Mouse (Mus musculus) lung, postnatal 0 days (tissue): Measurements from ENCODE around the gene Mc3r. TPM values are rescaled to one million over a fixed set of nuclear protein-coding genes. Genes with fewer than 3 reads are reported as not detected.

Source experiments
- ATAC-seq: fragments of 200-750 bp; cut with Nextera tagmentation; 2 replicates; pipeline ENCODE4 v1.8.0; 2017; ENCODE audit warnings: moderate library complexity
- DNase-seq: peaks from one replicate; pipeline ENCODE4 v3.0.0-alpha.2; 2016; ENCODE audit warnings: low spot score
- H3K27ac ChIP-seq: fragments of 300-500 bp; sonication (generic); 2 replicates; pipeline ENCODE4 v1.5.1; 2014; ENCODE audit warnings: antibody characterized with exemption, mild to moderate bottlenecking, low read length, mixed read lengths
- H3K27me3 ChIP-seq: fragments of 300-500 bp; sonication (generic); replicated peaks from 2 replicates; pipeline ENCODE4 v1.6.1; 2014; ENCODE audit warnings: low read length, mixed read lengths; ENCODE audit not compliant: insufficient read depth
- H3K36me3 ChIP-seq: fragments of 300-500 bp; sonication (generic); 2 replicates; pipeline ENCODE4 v1.6.1; 2014; ENCODE audit warnings: low read length, mixed read lengths; ENCODE audit not compliant: insufficient read depth
- H3K4me1 ChIP-seq: fragments of 300-500 bp; sonication (generic); 2 replicates; pipeline ENCODE4 v1.6.1; 2014; ENCODE audit warnings: antibody characterized with exemption, low read depth, low read length, mixed read lengths; ENCODE audit not compliant: insufficient read depth
- H3K4me2 ChIP-seq: fragments of 300-500 bp; sonication (generic); replicated peaks from 2 replicates; pipeline ENCODE4 v1.6.1; 2014; ENCODE audit warnings: low read depth, mild to moderate bottlenecking, low read length, moderate library complexity, mixed read lengths
- H3K4me3 ChIP-seq: fragments of 300-500 bp; sonication (generic); 2 replicates; pipeline ENCODE4 v1.5.1; 2014; ENCODE audit warnings: low read depth, low read length
- H3K9ac ChIP-seq: fragments of 300-500 bp; sonication (generic); replicated peaks from 2 replicates; pipeline ENCODE4 v1.6.1; 2014; ENCODE audit warnings: low read depth, mild to moderate bottlenecking
- H3K9me3 ChIP-seq: fragments of 300-500 bp; sonication (generic); 2 replicates; pipeline ENCODE4 v1.6.1; 2016; ENCODE audit warnings: low read length, mixed read lengths
- CTCF ChIP-seq: IDR thresholded peaks from 2 replicates; pipeline ENCODE4 v1.5.1; 2016; ENCODE audit warnings: antibody characterized with exemption, mild to moderate bottlenecking
- EP300 ChIP-seq: IDR thresholded peaks from 2 replicates; pipeline ENCODE4 v1.6.1; 2016; ENCODE audit warnings: antibody characterized with exemption, mild to moderate bottlenecking, control low read depth
- WGBS: fragments of 180-500 bp; shearing (Covaris S2); extraction: QIAGEN DNeasy Blood & Tissue Kit; methylation state at CpG from one replicate; pipeline ENCODE4 v1.1.7; 2014; 5-methylcytosine and 5-hydroxymethylcytosine counted together
- polyA plus RNA-seq: library from polyadenylated mRNA; unstranded; fragments of >200 nt; fragmentation: Nextera tagmentation; extraction: Ambion mirVana; gene quantifications from 2 replicates; pipeline ENCODE4 v1.2.1, GENCODE M21; 2015

Mc3r gene
- polyA plus RNA-seq, 1 experiment from 2014 or later = not detected

DNA sequence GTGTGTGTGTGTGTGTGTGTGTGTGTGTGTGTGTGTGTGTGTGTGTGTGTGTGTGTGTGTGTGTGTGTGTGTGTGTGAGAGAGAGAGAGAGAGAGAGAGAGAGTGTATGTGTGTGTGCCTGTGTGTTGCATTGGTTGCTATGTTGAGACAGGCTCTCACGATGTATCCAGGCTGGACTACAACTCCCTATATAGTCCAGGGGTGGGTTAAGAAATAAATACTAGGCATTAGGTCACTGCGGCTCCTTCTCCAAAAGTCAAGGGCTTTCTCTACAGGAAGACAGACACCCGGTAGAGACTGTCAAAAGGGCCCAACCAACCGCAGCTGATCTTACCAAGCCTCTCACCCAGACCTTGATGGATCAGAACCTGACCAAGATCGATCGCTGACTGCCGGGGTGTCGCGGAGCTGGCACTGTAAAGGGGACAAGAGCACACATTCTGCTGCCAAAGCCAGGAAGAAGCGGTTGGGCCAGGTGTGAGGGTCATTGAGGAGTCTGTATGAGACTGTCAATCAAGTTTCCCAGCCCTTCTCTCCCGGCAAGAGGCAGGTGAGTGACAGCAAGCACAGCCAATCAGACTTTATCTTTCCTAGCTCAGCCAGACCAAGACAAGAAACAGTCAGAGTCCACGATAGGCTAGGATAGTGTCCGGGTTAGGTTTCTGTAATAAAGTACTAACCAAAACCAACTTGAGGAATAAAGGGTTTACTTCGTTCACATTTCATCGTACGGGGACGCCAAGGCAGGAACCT, 32.0 kb upstream of the Mc3r start:
- WGBS = 54% methylated on average over 17 of the region's 17 CpGs
- H3K4me3 ChIP-seq = no peak overlapping the region
- no peak for TF ChIP-seq CTCF
- TF ChIP-seq EP300 = no peak
- DNase-seq = peak; percentile 17
- no peaks in the 10 kb centered on the region for H3K27me3 ChIP-seq
- H3K9ac ChIP-seq = no peak overlapping the region
- H3K4me2 ChIP-seq = no peak overlapping the region
- H3K27ac ChIP-seq = no peak overlapping the region
- no peaks in the 10 kb centered on the region for H3K36me3 ChIP-seq
- no peaks in the 10 kb centered on the region for H3K9me3 ChIP-seq
- no peaks in the 10 kb centered on the region for H3K4me1 ChIP-seq
- peak; percentile 35; the same call in 1 of the 2 replicates for ATAC-seq

DNA sequence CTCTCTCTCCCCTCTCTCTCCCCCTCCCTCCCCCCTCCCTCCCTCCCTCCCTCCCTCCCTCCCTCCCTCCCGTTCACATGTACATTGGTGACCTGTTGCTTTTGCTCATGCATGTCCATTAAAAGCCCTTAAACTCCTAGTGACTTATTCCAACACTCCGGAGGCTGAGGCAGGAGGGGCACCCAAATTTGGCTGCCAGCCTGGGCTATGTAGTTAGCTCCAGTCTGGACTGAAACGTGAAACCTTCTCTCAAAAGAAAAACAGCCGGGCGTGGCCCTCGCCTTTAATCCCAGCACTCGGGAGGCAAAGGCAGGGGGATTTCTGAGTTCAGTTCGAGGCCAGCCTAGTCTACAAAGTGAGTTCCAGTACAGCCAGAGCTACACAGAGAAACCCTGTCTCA, 30.4 kb upstream of the Mc3r start:
- Histone ChIP-seq H3K9me3 (no peaks in the 10 kb centered on the region), H3K27ac (no peak overlapping the region), H3K4me1 (no peaks in the 10 kb centered on the region), H3K4me2 (no peak overlapping the region), H3K27me3 (no peaks in the 10 kb centered on the region), H3K4me3 (no peak overlapping the region), H3K9ac (no peak overlapping the region), H3K36me3 (no peaks in the 10 kb centered on the region)
- DNase-seq (no peak), ATAC-seq (no peak)
- WGBS = 39% methylated on average over 7 of the region's 8 CpGs
- TF ChIP-seq CTCF = no peak

DNA sequence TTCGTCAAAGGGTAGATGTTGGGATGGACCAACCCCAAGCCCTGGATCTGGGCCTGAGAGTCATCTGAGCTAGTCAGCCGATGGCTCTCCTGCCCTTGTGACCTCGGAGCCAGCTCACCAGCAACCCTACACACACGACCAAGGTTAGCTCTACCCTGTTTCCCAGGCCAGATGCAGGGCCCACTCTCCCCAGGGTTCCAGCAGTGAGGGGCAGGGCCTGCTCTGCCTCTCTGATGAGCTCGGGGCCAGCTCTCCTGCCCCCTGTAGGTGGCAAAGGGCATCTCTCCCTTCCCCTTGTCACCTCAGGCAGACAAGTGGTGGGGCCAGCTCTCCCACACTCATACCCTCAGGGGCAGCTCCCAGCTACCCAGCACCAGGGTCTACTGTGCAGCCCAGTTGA, 29.1 kb upstream of the Mc3r start:
- Histone ChIP-seq H3K4me1 (no peaks in the 10 kb centered on the region), H3K27me3 (no peaks in the 10 kb centered on the region), H3K27ac (no peak overlapping the region), H3K36me3 (no peaks in the 10 kb centered on the region), H3K9ac (no peak overlapping the region), H3K4me3 (no peak overlapping the region), H3K9me3 (no peaks in the 10 kb centered on the region), H3K4me2 (no peak overlapping the region)
- ATAC-seq = no peak
- no peak for TF ChIP-seq EP300
- peak; percentile 18; the same call in 1 of the 2 replicates for TF ChIP-seq CTCF
- DNase-seq = no peak
- 64% methylated on average over 5 of the region's 5 CpGs for WGBS

DNA sequence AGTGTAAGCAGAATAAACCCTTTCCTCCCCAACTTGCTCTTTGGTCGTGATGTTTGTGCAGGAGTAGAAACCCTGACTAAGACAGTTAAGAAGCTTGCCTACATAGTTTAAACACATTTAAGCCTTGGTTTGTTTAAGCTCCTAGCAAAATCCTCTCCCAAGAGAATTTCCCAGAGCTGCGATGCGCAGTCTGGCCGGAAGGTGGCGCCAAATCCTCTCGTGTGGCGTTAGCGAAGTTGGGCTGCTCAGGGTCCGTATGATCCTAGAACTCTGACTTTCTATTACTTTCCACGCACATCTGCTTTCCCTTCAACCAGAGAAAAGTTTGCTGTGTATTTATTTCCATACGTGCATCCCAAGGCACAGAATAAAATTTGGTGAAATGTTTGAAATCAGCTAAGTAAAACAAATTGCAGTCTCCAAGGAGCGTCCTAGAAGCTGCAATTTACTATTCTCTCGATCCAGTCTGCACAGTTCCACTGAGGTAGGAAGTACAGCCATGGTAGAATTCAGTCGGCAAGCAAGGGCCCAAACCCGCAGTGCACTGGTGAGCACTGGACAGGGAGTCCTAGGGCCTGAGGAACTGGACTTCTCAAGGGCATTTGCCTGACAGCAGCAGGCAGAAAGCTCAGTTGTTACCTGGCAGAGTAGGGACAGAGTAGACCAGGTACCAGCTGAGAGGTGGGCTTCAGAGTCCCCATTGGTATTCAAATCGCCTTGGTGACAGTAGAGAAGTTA, 26.5 kb upstream of the Mc3r start:
- Histone ChIP-seq H3K9me3 (no peaks in the 10 kb centered on the region), H3K9ac (no peak overlapping the region), H3K27me3 (no peaks in the 10 kb centered on the region), H3K27ac (no peak overlapping the region), H3K4me2 (no peak overlapping the region), H3K4me1 (no peaks in the 10 kb centered on the region), H3K36me3 (no peaks in the 10 kb centered on the region), H3K4me3 (no peak overlapping the region)
- no peak for ATAC-seq
- TF ChIP-seq CTCF (peak; percentile 90), EP300 (no peak)
- DNase-seq = peak; percentile 52
- WGBS = 9% methylated on average over 16 of the region's 16 CpGs

DNA sequence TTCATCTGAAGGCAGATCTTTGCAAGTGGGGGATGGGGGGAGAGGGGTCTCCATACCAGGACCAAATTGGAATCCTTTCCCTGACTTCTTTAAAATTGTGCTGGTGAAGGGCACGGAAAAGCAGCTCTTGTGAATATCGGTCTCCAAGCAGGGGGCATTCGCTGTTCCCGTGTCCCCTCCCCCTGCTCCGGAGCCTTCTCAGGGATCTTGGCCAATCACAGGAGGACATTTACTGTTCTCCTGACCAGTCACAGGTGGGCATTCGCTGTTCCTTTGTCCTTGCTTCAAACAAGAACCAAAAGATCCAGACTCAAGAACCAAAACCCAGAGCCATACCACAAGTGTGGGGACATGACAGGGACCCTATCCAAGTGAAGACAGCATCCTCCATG, 25.9 kb upstream of the Mc3r start:
- no peaks in the 10 kb centered on the region for H3K27me3 ChIP-seq
- H3K4me3 ChIP-seq = no peak overlapping the region
- H3K36me3 ChIP-seq = no peaks in the 10 kb centered on the region
- WGBS = 33% methylated on average over 6 of the region's 6 CpGs
- ATAC-seq (no peak), DNase-seq (no peak)
- no peaks in the 10 kb centered on the region for H3K9me3 ChIP-seq
- no peak for TF ChIP-seq EP300
- TF ChIP-seq CTCF = no peak
- no peaks in the 10 kb centered on the region for H3K4me1 ChIP-seq
- no peak overlapping the region for H3K9ac ChIP-seq
- no peak overlapping the region for H3K4me2 ChIP-seq
- H3K27ac ChIP-seq = no peak overlapping the region

DNA sequence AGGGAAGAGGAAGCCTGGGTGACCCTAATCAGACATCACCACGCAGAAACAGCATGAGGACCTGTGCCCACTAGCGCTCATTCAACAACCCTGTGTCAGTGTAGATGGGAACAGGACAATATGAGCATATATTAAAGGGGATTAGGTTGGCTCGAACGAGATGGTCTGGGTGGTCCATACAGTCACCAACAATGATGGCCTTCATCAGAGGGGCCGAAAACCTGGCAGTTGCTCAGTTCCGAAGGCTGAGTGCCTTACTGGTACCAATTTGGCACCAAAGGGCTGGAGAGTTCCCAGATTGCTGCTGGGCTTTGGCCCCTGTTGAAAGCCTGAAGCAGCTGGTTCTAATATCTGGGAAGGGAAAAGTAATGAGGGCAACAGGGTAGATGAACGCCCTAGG, 25.4 kb upstream of the Mc3r start:
- no peaks in the 10 kb centered on the region for H3K9me3 ChIP-seq
- ATAC-seq = no peak
- H3K4me1 ChIP-seq = no peaks in the 10 kb centered on the region
- no peak overlapping the region for H3K4me3 ChIP-seq
- no peak overlapping the region for H3K4me2 ChIP-seq
- no peak overlapping the region for H3K27ac ChIP-seq
- H3K36me3 ChIP-seq = no peaks in the 10 kb centered on the region
- TF ChIP-seq CTCF (no peak), EP300 (no peak)
- no peaks in the 10 kb centered on the region for H3K27me3 ChIP-seq
- H3K9ac ChIP-seq = no peak overlapping the region
- DNase-seq = no peak
- WGBS = 82% methylated on average over 7 of the region's 7 CpGs
